Mouse (Mus musculus): ENCODE results near the gene Fdxacb1. TPM values are rescaled to one million over a fixed set of nuclear protein-coding genes. Genes with fewer than 3 reads are reported as not detected.

The Fdxacb1 gene
- polyA plus RNA-seq, 1 experiment from 2014 or later = 7.9 TPM

GRCm38 (mm10) chr9:50745806-50746205, 22.2 kb upstream of the Fdxacb1 start:
- H3K27ac ChIP-seq = peak overlapping the region; percentile 89
- peak; percentile 16 for DNase-seq (ENCODE audit: low spot score)

GRCm38 (mm10) chr9:50746214-50746677, 21.8 kb upstream of the Fdxacb1 start, which contains the start of gene 2310030G06Rik:
2310030G06Rik (minus strand) TSS chr9:50746536.
- H3K9ac ChIP-seq (ENCODE audit: low read depth, low read length) = peak within 1 kb of the TSS; percentile 32
- peak; percentile 58 for TF ChIP-seq CTCF (IDR thresholded peaks at IDR 0.05; ENCODE audit: low read depth)
- H3K4me1 ChIP-seq (replicated peaks; ENCODE audit: insufficient read depth, low read length) = 0 out of 2 replicates have a peak, but pooled peaks cover under 1% of the 10 kb centered on the region
- peak; percentile 84 for ATAC-seq (replicated peaks; ENCODE audit: low FRiP score, low read depth)
- under 1% methylated on average over 19 of the region's 19 CpGs for WGBS
- peak within 1 kb of the TSS; percentile 68 for H3K4me2 ChIP-seq (ENCODE audit: low read length)
- peak within 1 kb of the TSS; percentile 89 for H3K27ac ChIP-seq
- H3K27me3 ChIP-seq (ENCODE audit: insufficient read depth, low read length) = no peaks in the 10 kb centered on the region
- peak within 1 kb of the TSS; percentile 48 for H3K4me3 ChIP-seq (replicated peaks; ENCODE audit: low read depth, low read length)
- H3K9me3 ChIP-seq (replicated peaks; ENCODE audit: low read length) = no peaks in the 10 kb centered on the region
- no peaks in the 10 kb centered on the region for H3K36me3 ChIP-seq (ENCODE audit: insufficient read depth, low read length)
- peak; percentile 84 for DNase-seq (ENCODE audit: low spot score)

More at GRCm38 (mm10) chr9:50745806-50746205, 22.2 kb upstream of the Fdxacb1 start:
- H3K36me3 ChIP-seq (ENCODE audit: insufficient read depth, low read length) = no peaks in the 10 kb centered on the region
- H3K9me3 ChIP-seq (replicated peaks; ENCODE audit: low read length) = no peaks in the 10 kb centered on the region
- peak overlapping the region; percentile 48 for H3K4me3 ChIP-seq (replicated peaks; ENCODE audit: low read depth, low read length)
- no peaks in the 10 kb centered on the region for H3K27me3 ChIP-seq (ENCODE audit: insufficient read depth, low read length)
- no peaks in the 10 kb centered on the region for H3K4me1 ChIP-seq (replicated peaks; ENCODE audit: insufficient read depth, low read length)
- 0 out of 2 replicates have a peak, but pooled peaks have one; percentile 25 for ATAC-seq (replicated peaks; ENCODE audit: low FRiP score, low read depth)
- peak overlapping the region; percentile 32 for H3K9ac ChIP-seq (ENCODE audit: low read depth, low read length)
- no peak for TF ChIP-seq CTCF (IDR thresholded peaks at IDR 0.05; ENCODE audit: low read depth)
- H3K4me2 ChIP-seq (ENCODE audit: low read length) = peak overlapping the region; percentile 68
- WGBS = 11% methylated on average over 7 of the region's 7 CpGs

DNA sequence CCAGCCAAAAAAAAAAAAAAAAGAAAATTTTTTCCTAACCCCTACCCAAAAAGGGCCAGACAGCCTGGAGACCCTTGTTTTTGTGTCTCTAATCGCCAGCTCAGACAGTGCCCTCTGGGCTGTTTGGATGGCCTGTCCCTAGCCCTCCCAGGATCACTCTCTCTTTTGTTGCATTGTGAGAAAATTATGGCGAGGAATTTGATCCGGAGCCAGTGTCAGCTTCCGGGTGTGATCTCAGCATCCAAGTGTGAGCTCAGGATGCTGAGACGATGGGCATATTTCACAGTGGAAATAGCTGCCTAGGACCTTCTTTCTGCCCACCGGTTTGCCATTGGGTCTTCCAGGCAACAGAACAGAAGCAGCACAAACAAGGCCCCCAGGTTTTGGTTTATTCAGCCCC, 17.3 kb upstream of the Fdxacb1 start:
- ATAC-seq (replicated peaks; ENCODE audit: low FRiP score, low read depth) (no peak), DNase-seq (ENCODE audit: low spot score) (no peak)
- H3K4me2 ChIP-seq (ENCODE audit: low read length) = no peak overlapping the region
- WGBS = 57% methylated on average over 6 of the region's 6 CpGs
- TF ChIP-seq CTCF (IDR thresholded peaks at IDR 0.05; ENCODE audit: low read depth) = no peak
- no peaks in the 10 kb centered on the region for H3K27me3 ChIP-seq (ENCODE audit: insufficient read depth, low read length)
- H3K27ac ChIP-seq = no peak overlapping the region
- no peaks in the 10 kb centered on the region for H3K9me3 ChIP-seq (replicated peaks; ENCODE audit: low read length)
- no peak overlapping the region for H3K4me3 ChIP-seq (replicated peaks; ENCODE audit: low read depth, low read length)
- no peak overlapping the region for H3K9ac ChIP-seq (ENCODE audit: low read depth, low read length)
- no peaks in the 10 kb centered on the region for H3K36me3 ChIP-seq (ENCODE audit: insufficient read depth, low read length)
- peaks cover 17% of the 10 kb centered on the region for H3K4me1 ChIP-seq (replicated peaks; ENCODE audit: insufficient read depth, low read length)

DNA sequence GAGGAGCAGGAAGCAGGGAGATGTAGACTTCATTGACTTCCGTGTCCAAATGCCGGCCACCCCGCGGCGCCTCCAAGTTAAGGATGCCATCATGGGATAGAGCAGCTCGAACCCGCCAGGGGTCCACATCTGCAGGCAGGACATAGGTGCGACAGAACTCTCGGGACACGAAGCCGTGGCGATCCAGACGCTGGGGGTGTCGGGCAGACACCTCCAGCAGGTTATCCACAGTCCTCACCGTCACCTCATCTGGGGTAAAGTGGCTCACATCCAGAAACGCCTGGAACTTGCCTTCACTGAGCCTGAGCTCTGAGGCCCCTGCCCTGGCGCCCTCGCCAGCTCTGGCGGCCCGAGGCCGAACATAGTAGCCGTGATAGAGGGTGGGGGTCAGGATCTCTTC, 16.7 kb upstream of the Fdxacb1 start, which contains the start of gene Cryab:
Cryab (plus strand) TSS at position 3 of the 400 bp plus-strand sequence.
- Histone ChIP-seq H3K9me3 (replicated peaks; ENCODE audit: low read length) (no peaks in the 10 kb centered on the region), H3K4me1 (replicated peaks; ENCODE audit: insufficient read depth, low read length) (peaks cover 17% of the 10 kb centered on the region), H3K27me3 (ENCODE audit: insufficient read depth, low read length) (no peaks in the 10 kb centered on the region), H3K36me3 (ENCODE audit: insufficient read depth, low read length) (no peaks in the 10 kb centered on the region), H3K9ac (ENCODE audit: low read depth, low read length) (0 out of 2 replicates have a peak within 1 kb of the TSS, but pooled peaks have one; percentile 13), H3K4me3 (replicated peaks; ENCODE audit: low read depth, low read length) (no peak within 1 kb of the TSS), H3K4me2 (ENCODE audit: low read length) (peak within 1 kb of the TSS; percentile 35), H3K27ac (peak within 1 kb of the TSS; percentile 86)
- WGBS = 75% methylated on average over 22 of the region's 22 CpGs
- ATAC-seq (replicated peaks; ENCODE audit: low FRiP score, low read depth) (no peak), DNase-seq (ENCODE audit: low spot score) (no peak)
- no peak for TF ChIP-seq CTCF (IDR thresholded peaks at IDR 0.05; ENCODE audit: low read depth)

DNA sequence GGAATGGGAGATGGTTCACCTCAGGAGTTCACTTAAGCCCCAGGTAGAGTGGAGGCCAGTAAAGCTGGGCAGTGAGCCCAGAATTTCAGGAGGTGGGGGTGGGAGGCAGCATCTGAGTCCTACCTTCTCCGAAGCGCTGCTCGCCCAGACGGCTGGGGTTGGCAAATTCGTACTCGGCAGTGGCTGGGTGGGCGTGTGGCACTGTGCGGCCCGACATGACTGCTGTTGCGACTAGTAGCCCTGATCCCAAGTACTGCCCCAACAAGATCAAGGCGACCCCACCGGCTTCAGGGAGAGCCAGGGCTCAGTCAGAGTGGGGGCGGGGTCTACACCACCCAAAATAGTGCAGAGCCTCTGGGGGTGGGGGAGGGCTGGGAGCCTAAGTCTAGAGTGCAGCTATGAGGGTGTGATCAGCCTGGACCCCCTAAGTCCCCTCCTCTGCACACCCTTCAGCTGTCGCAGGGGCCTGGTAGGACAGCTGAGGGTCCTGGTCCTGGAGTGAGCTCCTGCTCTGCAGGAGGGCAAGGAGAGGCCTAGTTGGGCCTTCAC, 15.9 kb upstream of the Fdxacb1 start, which contains the start of gene Hspb2:
Hspb2 (minus strand) TSS at position 301 of the 549 bp plus-strand sequence.
- H3K9me3 ChIP-seq (replicated peaks; ENCODE audit: low read length) = no peaks in the 10 kb centered on the region
- H3K4me2 ChIP-seq (ENCODE audit: low read length) = peak within 1 kb of the TSS; percentile 35
- 60% methylated on average over 14 of the region's 14 CpGs for WGBS
- ATAC-seq (replicated peaks; ENCODE audit: low FRiP score, low read depth) (peak; percentile 16; the same call in 1 of the 2 replicates), DNase-seq (ENCODE audit: low spot score) (no peak)
- H3K4me1 ChIP-seq (replicated peaks; ENCODE audit: insufficient read depth, low read length) = peaks cover 17% of the 10 kb centered on the region
- no peak for TF ChIP-seq CTCF (IDR thresholded peaks at IDR 0.05; ENCODE audit: low read depth)
- H3K4me3 ChIP-seq (replicated peaks; ENCODE audit: low read depth, low read length) = peak within 1 kb of the TSS; percentile 17; the same call in 1 of the 2 replicates
- no peaks in the 10 kb centered on the region for H3K27me3 ChIP-seq (ENCODE audit: insufficient read depth, low read length)
- peak within 1 kb of the TSS; percentile 86 for H3K27ac ChIP-seq
- H3K36me3 ChIP-seq (ENCODE audit: insufficient read depth, low read length) = no peaks in the 10 kb centered on the region
- H3K9ac ChIP-seq (ENCODE audit: low read depth, low read length) = peak within 1 kb of the TSS; percentile 49; the same call in 1 of the 2 replicates

- Histone ChIP-seq H3K27me3 (ENCODE audit: insufficient read depth, low read length) (no peaks in the 10 kb centered on the region), H3K4me3 (replicated peaks; ENCODE audit: low read depth, low read length) (peak overlapping the region; percentile 17; the same call in 1 of the 2 replicates), H3K27ac (peak overlapping the region; percentile 86), H3K9ac (ENCODE audit: low read depth, low read length) (peak overlapping the region; percentile 49; the same call in 1 of the 2 replicates), H3K4me2 (ENCODE audit: low read length) (peak overlapping the region; percentile 35), H3K4me1 (replicated peaks; ENCODE audit: insufficient read depth, low read length) (peaks cover 17% of the 10 kb centered on the region), H3K9me3 (replicated peaks; ENCODE audit: low read length) (no peaks in the 10 kb centered on the region), H3K36me3 (ENCODE audit: insufficient read depth, low read length) (no peaks in the 10 kb centered on the region)
- TF ChIP-seq CTCF (IDR thresholded peaks at IDR 0.05; ENCODE audit: low read depth) = no peak
- ATAC-seq (replicated peaks; ENCODE audit: low FRiP score, low read depth) = peak; percentile 89
- peak; percentile 85 for DNase-seq (ENCODE audit: low spot score)
- WGBS = 50% methylated on average over 17 of the region's 17 CpGs
Observed at GRCm38 (mm10) chr9:50752784-50753615, 15.0 kb upstream of the Fdxacb1 start.
